Mouse (Mus musculus) adrenal gland, postnatal 25 days (tissue): ENCODE measurements around the gene BC051019. TPM values are rescaled to one million over a fixed set of nuclear protein-coding genes. Genes with fewer than 3 reads are reported as not detected.
A peak's percentile ranks its signal among the peaks of the same experiment; 100 is the strongest.

Experiments used
- DNase-seq: peaks from one replicate; pipeline ENCODE4 v3.0.0; 2021; ENCODE audit warnings: mixed read lengths
- total RNA-seq: library from RNA; stranded (reverse); gene quantifications from 2 replicates; pipeline ENCODE4 v1.2.3, GENCODE M21; 2021

The BC051019 gene
- total RNA-seq, 1 experiment from 2014 or later: not detected

DNA sequence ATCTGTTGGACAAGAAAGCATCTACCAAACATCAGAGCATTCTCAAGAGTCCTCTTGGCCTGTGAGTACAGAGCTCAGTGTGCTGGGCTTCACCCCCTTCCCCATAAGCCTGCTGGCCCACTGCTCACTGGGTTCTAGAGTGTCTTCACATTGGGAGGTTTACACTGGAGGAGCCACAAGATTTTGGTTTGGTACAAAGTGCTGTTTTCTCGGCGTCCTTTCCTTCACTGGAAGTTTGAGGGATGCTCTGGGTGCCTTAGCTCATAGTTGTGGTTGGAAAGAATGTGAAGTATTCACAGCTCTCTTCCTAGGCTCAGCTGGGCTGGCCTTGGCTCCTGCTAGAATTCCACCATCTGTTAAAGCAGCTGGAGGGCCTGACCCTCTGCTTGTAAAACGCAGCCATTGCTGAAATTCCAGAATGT is 14.7 kb downstream of the BC051019 start:
- no peak for DNase-seq

DNA sequence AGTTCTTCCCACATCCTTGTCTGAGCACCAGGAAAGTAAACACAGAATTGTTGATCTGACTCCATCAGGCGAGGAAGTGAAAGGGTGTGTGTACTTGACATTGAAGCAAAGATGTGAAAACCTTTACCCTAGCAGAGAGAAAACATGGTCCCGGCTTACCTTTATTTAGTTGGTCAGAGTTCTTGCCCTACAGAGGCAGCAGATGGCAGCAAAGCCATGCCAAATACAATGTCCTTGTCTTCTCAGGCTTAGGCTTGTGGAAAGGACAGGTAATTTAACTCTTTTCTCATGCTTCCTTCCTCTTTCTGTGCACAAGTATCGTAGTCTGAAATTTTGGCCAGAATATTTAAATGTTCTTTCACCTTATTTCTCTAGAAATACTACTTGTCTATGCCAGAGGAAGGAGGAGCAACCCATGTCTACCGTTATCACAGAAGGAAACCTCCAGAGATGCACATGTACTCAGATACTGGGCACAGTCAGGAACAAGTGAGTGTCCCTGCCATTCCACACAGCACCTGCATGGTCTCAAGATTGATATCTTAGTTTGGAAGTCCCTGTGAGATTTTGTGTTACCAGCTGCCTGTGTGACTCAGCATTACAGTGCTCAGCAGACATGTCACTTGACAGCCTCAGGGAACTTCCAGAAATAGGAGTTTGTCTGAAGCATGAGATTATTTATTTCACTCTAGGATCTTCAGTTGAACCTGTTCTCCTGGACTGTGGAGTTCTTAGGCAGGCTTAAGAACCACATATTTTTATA is 16.4 kb downstream of the BC051019 start:
- no peak for DNase-seq

DNA sequence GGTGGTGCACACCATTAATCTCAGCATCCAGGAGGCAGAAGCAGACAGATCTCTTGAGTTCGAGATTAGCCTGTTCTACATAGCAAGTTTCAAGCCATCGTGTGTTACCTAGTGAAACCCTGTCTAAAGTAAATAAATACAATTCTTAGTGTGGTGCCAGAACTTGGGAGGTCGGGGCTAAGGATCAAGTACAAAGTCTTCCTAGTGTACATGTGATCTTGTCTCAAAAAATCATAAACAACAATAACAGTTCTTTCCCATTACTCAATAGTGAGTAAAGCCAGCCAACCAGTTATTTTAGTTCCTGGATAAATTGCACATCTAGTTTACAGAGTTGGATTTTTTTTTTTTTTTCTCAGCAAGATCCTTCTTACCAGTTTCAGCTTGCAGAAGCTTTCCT is 19.2 kb downstream of the BC051019 start:
- DNase-seq: no peak

DNA sequence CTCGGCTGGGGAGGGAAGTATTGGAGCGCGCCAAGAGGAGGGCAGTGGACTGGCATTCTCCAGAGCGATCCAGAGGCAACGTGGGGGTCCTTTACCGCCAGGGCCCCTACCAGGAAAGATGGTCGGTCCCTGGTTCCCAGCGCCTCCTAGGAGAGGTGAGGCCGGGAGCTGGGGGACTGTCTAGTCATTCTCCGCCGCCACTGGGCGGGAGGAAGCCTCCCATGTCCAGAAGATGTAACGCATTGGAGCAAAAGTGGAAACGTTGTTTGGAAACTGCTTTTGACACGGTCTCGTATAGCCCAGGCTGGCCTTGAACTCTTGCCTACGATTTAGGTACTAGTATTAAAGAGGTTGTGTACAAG is 19.7 kb downstream of the BC051019 start:
- no peak for DNase-seq

DNA sequence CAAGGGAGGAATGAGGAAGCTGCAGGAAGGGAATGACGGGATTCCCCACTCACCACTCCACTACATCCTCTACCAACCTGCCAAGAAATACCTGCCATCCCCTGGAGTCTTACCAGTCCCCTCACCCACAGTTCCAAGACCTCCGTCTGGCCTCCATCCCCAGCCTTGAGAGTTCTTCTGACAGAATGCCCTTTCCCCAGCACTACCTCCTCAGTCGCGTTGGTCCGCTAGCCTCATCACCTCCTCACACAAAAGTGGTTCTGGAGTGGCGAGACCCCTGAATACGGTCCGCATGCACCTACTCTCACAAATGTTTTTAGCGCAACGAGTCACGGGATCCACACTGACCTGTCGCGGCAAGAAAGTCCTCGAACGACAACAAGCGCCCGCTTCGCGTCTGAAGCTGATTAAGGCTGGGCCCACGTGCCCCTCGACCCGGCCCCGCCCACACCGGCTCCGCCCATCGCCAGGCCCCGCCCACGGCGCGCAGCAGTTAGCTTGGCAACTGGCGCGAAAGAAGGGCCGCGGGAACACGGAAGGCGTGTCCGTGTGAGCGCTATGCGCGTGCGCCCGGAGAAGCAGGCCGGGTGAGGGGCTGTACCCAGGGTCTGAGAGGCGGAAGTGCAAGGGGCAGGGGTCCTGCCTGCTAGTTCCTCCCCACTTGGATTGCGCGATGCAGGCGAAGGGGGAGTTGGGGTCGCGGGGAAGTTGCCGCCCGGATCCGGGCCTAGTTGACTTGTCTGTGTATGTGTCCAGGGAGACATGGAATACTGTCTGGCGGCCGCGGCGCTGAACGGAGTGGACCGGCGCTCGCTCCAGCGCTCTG is 20.2 kb downstream of the BC051019 start, which contains the start of the genes St5 and Akip1:
Gene St5 (minus strand): TSS at position 416 of the 826 bp plus-strand sequence.
Gene Akip1 (plus strand): TSS at position 501 of the 826 bp plus-strand sequence.
- peak; percentile 99 for DNase-seq

DNA sequence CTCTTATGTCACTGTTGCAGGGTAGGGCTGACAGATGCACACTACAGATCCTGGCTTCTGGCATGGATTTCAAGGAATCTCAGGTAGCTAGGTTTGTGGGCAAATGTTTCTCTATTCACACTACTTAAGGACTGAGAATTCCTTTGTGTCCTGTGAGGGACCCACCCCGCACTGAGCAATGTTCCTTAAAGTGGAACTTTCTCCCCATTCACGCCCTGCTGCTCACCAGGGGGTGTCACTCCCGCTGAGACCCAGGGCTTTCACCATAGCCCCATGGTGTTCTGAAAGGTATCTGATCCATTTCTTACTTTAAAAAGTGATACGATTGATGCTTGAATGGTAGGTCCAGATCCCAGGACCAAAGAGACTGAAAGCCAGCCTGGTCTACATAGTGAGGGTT is 20.9 kb downstream of the BC051019 start:
- no peak for DNase-seq

DNA sequence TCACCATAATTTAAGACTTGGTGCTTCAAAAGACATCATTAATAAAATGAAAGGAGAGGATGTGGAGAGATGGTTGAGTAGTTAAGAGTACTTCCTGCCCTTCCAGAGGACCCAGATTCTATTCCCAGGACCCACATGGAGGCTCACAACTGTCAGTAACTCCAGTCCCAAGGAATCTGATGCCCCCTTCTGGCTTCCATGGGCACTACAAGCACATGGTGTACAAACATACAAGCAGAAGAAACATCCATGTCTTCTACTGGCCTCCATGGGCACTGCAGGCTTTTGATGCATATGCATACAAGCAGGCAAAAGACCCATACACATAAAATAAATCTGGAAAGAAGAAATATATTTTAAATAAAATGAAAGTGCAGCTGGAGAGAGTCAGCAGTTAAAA is 23.4 kb downstream of the BC051019 start:
- no peak for DNase-seq

DNA sequence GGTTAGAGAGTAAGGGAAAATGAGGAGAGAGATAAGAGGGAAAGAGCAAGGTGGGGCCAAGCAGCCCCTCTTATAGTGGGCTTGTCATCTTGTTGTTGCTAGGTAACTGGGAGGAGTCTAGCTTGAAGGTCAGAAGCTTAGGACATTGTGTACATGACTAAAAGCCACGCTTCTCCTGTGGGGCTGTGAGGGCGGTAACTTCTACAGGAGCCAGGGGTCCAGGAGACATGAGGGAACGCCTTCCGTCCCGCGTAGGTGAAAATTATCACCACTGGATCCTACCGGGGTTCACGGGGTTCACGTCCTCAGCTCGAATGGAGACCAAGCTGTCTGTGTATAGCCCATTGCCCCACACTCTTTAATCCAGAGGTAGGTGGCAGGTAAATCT is 28.3 kb downstream of the BC051019 start:
- DNase-seq: no peak

DNA sequence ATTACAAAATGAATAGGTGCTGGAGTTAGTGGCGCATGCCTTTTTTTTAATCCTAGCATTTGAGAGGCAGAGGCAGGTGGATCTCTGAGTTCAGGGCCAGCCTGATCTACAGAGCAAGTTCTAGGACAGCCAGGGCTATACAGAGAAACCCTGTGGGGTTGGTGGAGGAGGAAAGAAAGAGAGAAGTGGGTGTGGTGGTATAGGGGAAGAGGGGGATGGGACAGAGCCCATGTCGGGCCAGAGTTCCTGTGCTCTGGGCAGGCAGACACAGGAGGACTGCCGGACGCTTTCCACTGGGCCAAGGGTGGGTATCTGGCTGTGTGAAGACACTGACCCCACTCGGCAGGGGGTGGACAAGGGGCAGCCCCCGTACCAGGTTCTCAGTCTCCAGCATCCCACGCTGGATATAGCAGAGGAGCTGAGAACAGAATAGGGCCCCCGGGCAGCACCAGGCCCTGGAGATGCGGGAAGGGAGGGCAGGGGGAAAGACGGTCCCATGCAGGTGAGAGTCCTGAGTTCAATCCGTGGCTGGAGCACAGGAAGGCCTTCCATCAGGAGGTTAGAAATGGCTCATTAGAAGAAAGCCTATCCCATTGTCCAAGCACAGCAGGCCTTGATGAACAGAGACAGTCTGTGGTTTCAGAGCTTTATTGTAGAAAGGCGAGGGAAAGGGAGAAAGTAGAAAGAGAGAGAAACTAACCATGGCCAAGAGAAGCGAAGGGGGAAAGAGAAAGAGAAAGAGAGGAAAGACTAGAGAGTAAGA is 28.9 kb downstream of the BC051019 start:
- DNase-seq: no peak

DNA sequence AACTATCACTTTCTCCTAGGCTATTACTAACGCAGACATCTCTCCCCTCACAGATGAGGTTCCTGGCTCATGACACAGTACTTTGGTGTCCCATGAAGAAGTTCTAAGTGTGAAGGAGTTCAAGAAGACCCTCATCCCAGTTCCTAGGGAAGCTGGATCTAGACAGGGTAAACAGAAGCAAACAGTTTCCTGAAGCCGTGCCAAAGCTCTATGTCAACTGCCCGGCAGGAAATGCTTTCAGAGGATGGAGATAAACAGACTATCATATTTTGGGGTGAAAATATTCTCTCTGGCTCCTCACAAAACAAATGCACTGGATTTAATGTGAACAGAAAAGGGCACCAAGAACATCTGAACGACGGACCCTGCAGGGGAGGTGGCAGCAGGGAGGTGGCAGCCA is 32.7 kb downstream of the BC051019 start:
- DNase-seq: no peak

DNA sequence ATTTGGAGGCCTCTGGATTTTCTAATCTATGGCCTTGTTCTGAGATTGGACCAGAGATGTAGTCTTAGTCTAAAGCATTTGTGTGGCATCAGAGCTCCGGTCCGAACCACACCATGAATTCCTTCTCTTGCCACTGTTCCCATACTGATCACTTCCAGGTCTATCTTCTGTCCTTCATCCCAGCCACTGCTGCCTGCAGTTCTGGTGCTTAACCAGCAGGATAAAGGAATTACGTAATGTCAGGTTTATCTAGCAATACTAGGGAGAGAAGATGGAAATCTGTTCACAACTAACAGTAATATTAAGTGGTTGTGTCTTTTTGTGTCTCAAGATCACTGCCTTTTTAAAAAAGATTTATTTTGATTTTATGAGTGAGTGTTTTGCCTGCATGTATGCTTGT is 33.5 kb downstream of the BC051019 start:
- DNase-seq: no peak

DNA sequence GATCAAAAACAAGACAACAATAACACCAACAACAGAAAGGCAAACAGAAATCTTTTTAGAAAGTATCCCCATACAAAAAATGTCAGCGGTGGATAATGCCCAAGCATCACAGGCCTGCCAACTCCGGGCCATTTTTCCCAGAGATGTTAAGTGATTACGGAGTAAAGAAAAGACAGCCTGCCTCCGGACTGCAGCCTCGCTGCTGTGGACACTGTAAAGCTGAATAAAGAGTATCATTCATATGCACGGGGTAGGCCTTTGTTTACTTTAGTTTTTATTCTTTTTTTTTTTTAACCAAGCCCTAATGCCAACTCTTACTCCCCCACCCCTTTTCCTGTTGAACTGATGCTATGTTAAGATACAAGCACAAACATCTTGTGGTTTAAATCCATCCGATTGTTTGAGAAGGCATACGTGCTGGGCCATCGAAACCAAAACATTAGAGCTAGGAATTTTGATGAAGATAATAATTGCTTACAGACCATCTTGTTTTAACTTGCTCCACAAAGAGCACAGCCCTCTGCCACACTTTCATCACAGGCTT is 37.0 kb downstream of the BC051019 start:
- no peak for DNase-seq

DNA sequence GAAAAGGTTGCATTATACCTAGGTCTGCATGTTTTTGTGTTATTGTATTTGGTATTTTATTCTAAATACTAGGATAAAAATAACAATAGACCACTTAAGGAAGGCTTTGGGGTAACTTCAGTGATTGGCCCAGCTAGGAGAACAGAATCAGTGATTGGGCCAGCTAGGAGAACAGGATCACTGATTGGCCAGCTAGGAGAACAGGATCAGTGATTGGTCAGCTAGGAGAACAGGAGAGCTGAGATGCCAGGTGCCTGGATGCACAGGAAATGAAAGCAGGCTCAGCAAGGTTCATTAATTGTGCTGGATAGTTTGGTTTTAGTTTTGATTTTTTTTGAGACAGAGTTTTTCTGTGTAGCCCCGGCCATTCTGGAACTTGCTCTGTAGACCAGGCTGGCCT is 42.8 kb downstream of the BC051019 start:
- no peak for DNase-seq

DNA sequence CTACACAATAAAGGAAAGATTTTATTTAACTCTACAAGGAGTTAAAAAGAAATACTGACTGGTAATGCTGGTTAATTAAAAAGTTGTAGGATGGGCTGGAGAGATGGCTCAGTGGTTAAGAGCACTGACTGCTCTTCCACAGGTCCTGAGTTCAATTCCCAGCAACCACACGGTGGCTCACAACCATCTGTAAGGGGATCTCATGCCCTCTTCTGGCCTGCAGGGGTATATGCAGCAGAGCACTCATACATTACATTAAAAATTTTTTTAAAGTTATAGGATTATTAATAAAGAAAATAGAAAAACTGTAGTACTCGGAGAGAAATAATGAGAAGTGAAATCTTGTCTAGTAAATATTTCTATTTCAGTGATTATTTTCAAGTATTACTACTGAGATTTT is 43.4 kb downstream of the BC051019 start:
- no peak for DNase-seq

DNA sequence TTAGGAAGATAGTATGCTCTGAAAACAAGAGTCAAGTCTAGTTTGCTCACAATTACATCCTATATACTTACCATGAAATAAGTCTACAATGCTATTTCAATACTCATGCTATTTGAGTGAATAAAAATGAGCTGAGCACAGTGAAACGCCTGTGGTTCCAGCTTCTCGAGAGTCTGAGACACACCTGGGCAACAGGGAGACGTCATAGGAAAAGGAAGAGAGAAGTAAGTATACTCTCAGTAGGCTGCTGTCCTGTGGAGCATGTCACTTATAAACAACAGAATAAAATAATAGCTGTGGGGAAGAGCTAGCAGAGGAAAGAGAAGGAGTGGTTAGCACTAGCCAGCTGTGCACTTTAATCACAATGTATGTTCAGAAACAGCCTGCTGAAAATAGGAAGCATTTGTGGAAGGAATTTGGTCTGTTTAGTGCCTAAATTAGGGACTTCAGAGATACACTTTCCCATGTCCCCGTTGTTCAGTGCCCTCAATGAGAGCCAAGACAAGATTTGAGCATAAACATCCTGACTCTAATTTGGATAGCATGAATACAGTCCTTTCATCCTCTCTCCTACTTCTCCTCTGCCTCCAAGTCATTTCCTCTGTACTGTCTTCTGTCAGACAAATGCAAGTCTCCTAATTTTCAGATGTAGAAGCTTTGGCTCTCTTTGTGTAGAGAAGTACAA is 48.6 kb downstream of the BC051019 start:
- DNase-seq: no peak

DNA sequence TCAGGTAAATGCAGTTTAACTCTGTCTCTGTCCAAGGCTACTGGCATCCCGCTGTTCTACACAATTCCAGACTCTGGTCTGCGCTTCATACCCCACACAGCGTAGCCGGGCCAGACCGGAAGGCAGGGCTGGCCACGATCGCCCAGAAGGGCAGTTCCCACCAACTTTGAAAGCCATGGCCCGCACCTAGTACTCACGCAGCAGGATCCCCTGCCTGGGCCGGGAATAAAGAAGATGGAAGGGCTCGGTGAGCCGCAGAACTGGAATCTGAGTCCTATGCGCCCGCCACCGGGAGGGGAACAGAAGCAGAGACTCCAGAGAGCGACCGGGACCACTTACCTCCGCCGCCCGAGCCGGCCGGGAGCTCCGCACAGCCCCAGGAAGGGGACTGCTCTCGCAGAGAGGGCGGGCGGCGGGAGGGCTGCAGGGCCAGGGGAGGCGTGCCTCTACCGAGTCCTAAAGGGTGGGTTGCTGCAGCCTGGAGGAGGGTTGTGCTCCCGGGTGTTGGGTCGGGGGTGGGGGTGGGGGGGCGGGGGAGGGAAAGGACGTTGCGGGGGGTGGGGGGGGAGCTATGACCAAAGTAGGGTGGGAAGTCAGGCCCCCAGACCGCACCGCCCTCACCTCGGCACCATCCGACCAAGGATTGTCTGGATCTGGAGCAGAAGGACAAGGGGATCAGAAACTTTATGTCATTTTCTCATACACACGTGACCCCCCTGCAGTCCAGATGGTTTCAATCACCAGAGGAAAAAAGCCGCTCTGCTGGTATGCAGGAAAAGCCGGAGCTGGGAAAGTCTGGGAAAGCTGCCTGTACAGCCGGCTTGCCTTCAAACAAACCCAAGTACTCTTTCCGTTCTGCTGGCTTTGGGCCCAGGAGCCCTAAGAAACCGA is 51.8 kb downstream of the BC051019 start:
- DNase-seq: peak; percentile 67

DNA sequence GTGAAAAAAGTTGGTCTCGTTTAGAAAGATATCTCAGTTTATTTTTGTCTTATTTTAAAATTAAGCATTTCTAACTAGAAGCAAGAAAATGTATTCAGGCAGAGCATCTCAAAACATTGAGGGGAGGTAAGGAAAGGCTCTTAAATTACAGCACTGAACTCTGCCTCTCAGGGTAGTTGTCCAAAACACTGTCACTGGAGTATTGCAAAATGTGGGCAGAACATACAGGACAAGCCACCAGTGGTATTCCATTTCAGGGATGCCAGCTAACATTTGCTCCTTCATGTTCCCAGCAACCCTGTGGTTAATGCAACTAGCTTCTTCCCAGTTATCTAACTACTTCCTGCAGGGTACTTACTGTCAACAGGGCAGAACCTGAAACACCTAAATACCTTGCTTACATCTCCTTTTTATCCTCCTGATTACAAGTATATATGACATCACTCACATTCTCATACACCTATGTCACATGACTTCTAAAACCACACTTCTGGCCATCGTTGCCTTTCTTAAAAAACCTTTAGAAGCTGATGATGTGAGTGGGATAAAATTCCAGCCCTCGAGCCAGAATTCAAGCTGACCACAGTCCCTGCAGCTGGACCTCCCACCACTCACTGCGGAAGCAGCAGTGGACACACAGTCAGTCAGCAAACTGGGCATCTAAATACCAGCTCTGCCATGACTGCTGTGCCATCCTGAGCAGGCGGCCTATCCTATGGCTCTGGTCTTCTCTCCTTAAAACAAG is 54.1 kb downstream of the BC051019 start:
- DNase-seq: no peak

DNA sequence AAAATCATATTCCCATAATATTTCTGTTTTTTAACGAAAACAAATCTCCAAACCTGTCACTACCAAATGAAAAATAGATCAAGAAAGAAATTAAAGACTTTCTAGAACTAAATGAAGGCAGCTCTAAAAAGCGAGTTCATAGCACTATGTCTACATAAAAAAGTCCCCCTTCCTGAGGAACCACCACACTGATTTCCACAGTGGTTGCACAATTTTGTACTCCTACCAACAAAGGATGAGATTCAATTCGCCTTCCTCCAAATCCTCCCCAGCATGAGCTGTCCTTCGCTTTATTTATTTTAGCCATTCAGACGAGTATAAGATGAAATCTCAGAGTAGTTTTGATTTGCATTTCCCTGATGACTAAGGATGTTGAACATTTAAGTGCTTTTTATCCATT is 57.0 kb downstream of the BC051019 start:
- DNase-seq: no peak

DNA sequence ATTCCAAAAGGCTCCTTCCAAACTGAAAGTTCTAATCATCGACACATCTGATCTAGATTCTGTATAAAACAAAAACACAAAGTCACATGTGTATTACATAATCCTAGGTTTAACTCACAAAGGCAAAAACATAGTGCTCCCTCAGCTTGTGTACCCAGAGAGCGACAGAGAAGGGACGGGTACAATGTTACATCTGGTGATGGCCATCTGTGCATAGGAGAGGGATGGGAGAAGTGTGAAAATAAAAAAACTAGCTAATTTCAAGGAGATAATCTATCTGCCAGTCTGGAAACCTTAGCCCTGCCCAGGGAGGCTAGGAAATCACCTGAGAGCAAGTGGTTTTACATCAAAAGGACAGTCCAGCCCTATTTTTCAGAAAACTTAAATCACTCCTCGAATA is 61.0 kb downstream of the BC051019 start:
- no peak for DNase-seq
